Mouse (Mus musculus) midbrain, embryonic 12.5 days (tissue): ENCODE data around the gene Mrps35. TPM values are rescaled to one million over a fixed set of nuclear protein-coding genes. Genes with fewer than 3 reads are reported as not detected.

ENCODE experiments used
- ATAC-seq: fragments of 200-750 bp; cut with Nextera tagmentation; 2 replicates; pipeline ENCODE4 v1.8.0; 2017; ENCODE audit warnings: low read depth, moderate TSS enrichment, moderate library complexity; ENCODE audit not compliant: low FRiP score
- H3K27ac ChIP-seq: fragments of 300-500 bp; sonication (generic); replicated peaks from 2 replicates; pipeline ENCODE4 v1.5.1; 2016; ENCODE audit warnings: mild to moderate bottlenecking
- H3K27me3 ChIP-seq: fragments of 300-500 bp; sonication (generic); 2 replicates; pipeline ENCODE4 v1.6.1; 2016; ENCODE audit warnings: mild to moderate bottlenecking
- H3K36me3 ChIP-seq: fragments of 300-500 bp; sonication (generic); 2 replicates; pipeline ENCODE4 v1.6.1; 2016
- H3K4me1 ChIP-seq: fragments of 300-500 bp; sonication (generic); 2 replicates; pipeline ENCODE4 v1.6.1; 2016
- H3K4me2 ChIP-seq: fragments of 300-500 bp; sonication (generic); replicated peaks from 2 replicates; pipeline ENCODE4 v1.6.1; 2016; ENCODE audit warnings: mild to moderate bottlenecking, moderate library complexity
- H3K4me3 ChIP-seq: fragments of 300-500 bp; sonication (generic); 2 replicates; pipeline ENCODE4 v1.5.1; 2016; ENCODE audit warnings: mild to moderate bottlenecking
- H3K9ac ChIP-seq: fragments of 300-500 bp; sonication (generic); replicated peaks from 2 replicates; pipeline ENCODE4 v1.6.1; 2016; ENCODE audit warnings: mild to moderate bottlenecking, moderate library complexity
- H3K9me3 ChIP-seq: fragments of 300-500 bp; sonication (generic); 2 replicates; pipeline ENCODE4 v1.6.1; 2016; ENCODE audit warnings: mild to moderate bottlenecking
- WGBS: fragments of 180-500 bp; shearing (Covaris S2); methylation state at CpG from one replicate; pipeline ENCODE4 v1.1.7; 2016; 5-methylcytosine and 5-hydroxymethylcytosine counted together
- polyA plus RNA-seq: library from polyadenylated mRNA; unstranded; fragments of >200 nt; fragmentation: Nextera tagmentation; extraction: Ambion mirVana; gene quantifications from 2 replicates; pipeline ENCODE4 v1.2.1, GENCODE M21; 2016

Gene Mrps35
- polyA plus RNA-seq, 1 experiment from 2014 or later: 83.0 TPM

GRCm38 (mm10) chr6:147011977-147012376 is 30.6 kb upstream of the Mrps35 start:
- H3K9ac ChIP-seq: no peak overlapping the region
- no peak for ATAC-seq
- H3K27ac ChIP-seq: no peak overlapping the region
- no peaks in the 10 kb centered on the region for H3K36me3 ChIP-seq
- H3K27me3 ChIP-seq: no peaks in the 10 kb centered on the region
- no peak overlapping the region for H3K4me2 ChIP-seq
- no peaks in the 10 kb centered on the region for H3K4me1 ChIP-seq
- no peak overlapping the region for H3K4me3 ChIP-seq
- 84% methylated on average over 6 of the region's 6 CpGs for WGBS
- no peaks in the 10 kb centered on the region for H3K9me3 ChIP-seq

GRCm38 (mm10) chr6:147013546-147013945 is 29.0 kb upstream of the Mrps35 start:
- Histone ChIP-seq H3K9ac (no peak overlapping the region), H3K36me3 (no peaks in the 10 kb centered on the region), H3K9me3 (no peaks in the 10 kb centered on the region), H3K4me2 (no peak overlapping the region), H3K4me3 (no peak overlapping the region), H3K27ac (no peak overlapping the region), H3K27me3 (no peaks in the 10 kb centered on the region), H3K4me1 (no peaks in the 10 kb centered on the region)
- no peak for ATAC-seq
- WGBS: 96% methylated on average over 1 of the region's 1 CpGs

- 86% methylated on average over 4 of the region's 4 CpGs for WGBS
- H3K4me1 ChIP-seq: no peaks in the 10 kb centered on the region
- H3K9me3 ChIP-seq: no peaks in the 10 kb centered on the region
- H3K4me3 ChIP-seq: no peak overlapping the region
- H3K4me2 ChIP-seq: no peak overlapping the region
- no peak overlapping the region for H3K9ac ChIP-seq
- H3K27me3 ChIP-seq: no peaks in the 10 kb centered on the region
- H3K36me3 ChIP-seq: no peaks in the 10 kb centered on the region
- no peak for ATAC-seq
- no peak overlapping the region for H3K27ac ChIP-seq
Observed at GRCm38 (mm10) chr6:147017906-147018305, 24.7 kb upstream of the Mrps35 start.

- Histone ChIP-seq H3K36me3 (no peaks in the 10 kb centered on the region), H3K4me3 (no peak overlapping the region), H3K4me1 (no peaks in the 10 kb centered on the region), H3K9ac (no peak overlapping the region), H3K4me2 (no peak overlapping the region), H3K27ac (no peak overlapping the region), H3K9me3 (no peaks in the 10 kb centered on the region), H3K27me3 (no peaks in the 10 kb centered on the region)
- 87% methylated on average over 5 of the region's 5 CpGs for WGBS
- ATAC-seq: no peak
Observed at GRCm38 (mm10) chr6:147018364-147018763, 24.2 kb upstream of the Mrps35 start.

GRCm38 (mm10) chr6:147021181-147021580 is 21.4 kb upstream of the Mrps35 start:
- Histone ChIP-seq H3K9me3 (no peaks in the 10 kb centered on the region), H3K9ac (no peak overlapping the region), H3K27me3 (no peaks in the 10 kb centered on the region), H3K4me1 (no peaks in the 10 kb centered on the region), H3K36me3 (no peaks in the 10 kb centered on the region), H3K27ac (no peak overlapping the region), H3K4me3 (no peak overlapping the region), H3K4me2 (no peak overlapping the region)
- ATAC-seq: no peak
- 95% methylated on average over 5 of the region's 5 CpGs for WGBS

- 86% methylated on average over 16 of the region's 16 CpGs for WGBS
Observed at GRCm38 (mm10) chr6:147022375-147023132, 20.0 kb upstream of the Mrps35 start.

GRCm38 (mm10) chr6:147023133-147023395 is 19.5 kb upstream of the Mrps35 start:
- no peak for ATAC-seq

More at GRCm38 (mm10) chr6:147022375-147023132, 20.0 kb upstream of the Mrps35 start:
- Histone ChIP-seq H3K4me3 (no peak overlapping the region), H3K4me1 (no peaks in the 10 kb centered on the region), H3K27me3 (no peaks in the 10 kb centered on the region), H3K9me3 (no peaks in the 10 kb centered on the region), H3K9ac (no peak overlapping the region), H3K27ac (no peak overlapping the region), H3K4me2 (no peak overlapping the region), H3K36me3 (no peaks in the 10 kb centered on the region)
- no peak for ATAC-seq

GRCm38 (mm10) chr6:147023568-147023967 is 19.0 kb upstream of the Mrps35 start:
- Histone ChIP-seq H3K4me3 (no peak overlapping the region), H3K9ac (no peak overlapping the region), H3K27ac (no peak overlapping the region), H3K36me3 (no peaks in the 10 kb centered on the region), H3K9me3 (no peaks in the 10 kb centered on the region), H3K4me1 (no peaks in the 10 kb centered on the region), H3K4me2 (no peak overlapping the region), H3K27me3 (no peaks in the 10 kb centered on the region)
- ATAC-seq: no peak

More at GRCm38 (mm10) chr6:147023133-147023395, 19.5 kb upstream of the Mrps35 start:
- Histone ChIP-seq H3K9me3 (no peaks in the 10 kb centered on the region), H3K27me3 (no peaks in the 10 kb centered on the region), H3K27ac (no peak overlapping the region), H3K4me1 (no peaks in the 10 kb centered on the region), H3K9ac (no peak overlapping the region), H3K4me2 (no peak overlapping the region), H3K36me3 (no peaks in the 10 kb centered on the region), H3K4me3 (no peak overlapping the region)
- 89% methylated on average over 2 of the region's 2 CpGs for WGBS

GRCm38 (mm10) chr6:147024761-147025160 is 17.8 kb upstream of the Mrps35 start:
- Histone ChIP-seq H3K4me3 (no peak overlapping the region), H3K9me3 (no peaks in the 10 kb centered on the region), H3K36me3 (no peaks in the 10 kb centered on the region), H3K9ac (no peak overlapping the region), H3K4me1 (no peaks in the 10 kb centered on the region), H3K4me2 (no peak overlapping the region), H3K27ac (no peak overlapping the region), H3K27me3 (no peaks in the 10 kb centered on the region)
- ATAC-seq: no peak
- 90% methylated on average over 3 of the region's 3 CpGs for WGBS

GRCm38 (mm10) chr6:147028396-147028795 is 14.2 kb upstream of the Mrps35 start:
- Histone ChIP-seq H3K27me3 (no peaks in the 10 kb centered on the region), H3K4me3 (no peak overlapping the region), H3K36me3 (no peaks in the 10 kb centered on the region), H3K4me1 (no peaks in the 10 kb centered on the region), H3K4me2 (no peak overlapping the region), H3K27ac (no peak overlapping the region), H3K9me3 (no peaks in the 10 kb centered on the region), H3K9ac (no peak overlapping the region)
- 80% methylated on average over 2 of the region's 2 CpGs for WGBS
- no peak for ATAC-seq

- Histone ChIP-seq H3K27ac (no peak overlapping the region), H3K36me3 (no peaks in the 10 kb centered on the region), H3K4me1 (no peaks in the 10 kb centered on the region), H3K4me3 (no peak overlapping the region), H3K9me3 (no peaks in the 10 kb centered on the region), H3K9ac (no peak overlapping the region), H3K27me3 (no peaks in the 10 kb centered on the region), H3K4me2 (no peak overlapping the region)
- WGBS: 94% methylated on average over 9 of the region's 9 CpGs
- no peak for ATAC-seq
Observed at GRCm38 (mm10) chr6:147029591-147029990, 13.0 kb upstream of the Mrps35 start.

GRCm38 (mm10) chr6:147030096-147030885 is 12.3 kb upstream of the Mrps35 start:
- no peak for ATAC-seq
- WGBS: 91% methylated on average over 15 of the region's 15 CpGs

More at GRCm38 (mm10) chr6:147030096-147030885, 12.3 kb upstream of the Mrps35 start:
- Histone ChIP-seq H3K9ac (no peak overlapping the region), H3K4me1 (no peaks in the 10 kb centered on the region), H3K27ac (no peak overlapping the region), H3K4me2 (no peak overlapping the region), H3K9me3 (no peaks in the 10 kb centered on the region), H3K27me3 (no peaks in the 10 kb centered on the region), H3K36me3 (no peaks in the 10 kb centered on the region), H3K4me3 (no peak overlapping the region)
